Mouse (Mus musculus): Measurements from ENCODE around the gene Zfp853.

The Zfp853 gene

DNA sequence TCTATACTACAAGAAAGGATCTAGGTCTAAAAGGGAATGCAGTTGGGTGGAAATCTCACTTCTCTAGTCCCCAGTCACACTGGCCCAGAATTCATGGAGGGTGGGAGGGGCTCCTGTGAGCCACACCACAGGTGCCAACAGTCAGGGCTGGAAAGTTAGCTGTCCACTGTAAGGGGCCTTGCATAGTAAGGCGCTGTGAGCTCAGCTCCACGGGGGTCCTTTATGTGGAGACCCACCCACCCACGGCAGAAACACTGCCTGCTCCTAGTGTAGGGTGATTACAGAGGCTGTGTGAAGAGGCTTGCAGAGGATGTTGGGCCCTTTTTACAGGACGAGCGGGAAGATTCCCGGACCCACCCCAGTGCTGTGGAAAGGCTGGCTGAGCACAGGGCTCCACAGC, 41.4 kb downstream of the Zfp853 start:
- DNase-seq = no peak

DNA sequence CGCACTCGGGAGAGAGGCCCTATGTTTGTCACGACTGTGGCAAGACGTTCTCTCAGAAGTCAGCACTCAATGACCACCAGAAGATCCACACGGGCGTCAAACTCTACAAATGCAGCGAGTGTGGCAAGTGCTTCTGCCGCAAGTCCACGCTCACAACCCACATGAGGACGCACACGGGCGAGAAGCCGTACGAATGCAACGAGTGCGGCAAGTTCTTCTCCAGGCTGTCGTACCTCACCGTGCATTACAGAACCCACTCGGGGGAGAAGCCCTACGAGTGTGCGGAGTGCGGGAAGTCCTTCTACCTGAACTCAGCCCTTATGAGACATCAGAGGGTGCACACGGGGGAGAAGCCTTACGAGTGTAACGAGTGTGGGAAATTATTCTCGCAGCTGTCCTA, 48.5 kb downstream of the Zfp853 start:
- no peak for DNase-seq
